Mouse (Mus musculus): ENCODE data around the gene Ptprk. TPM values are rescaled to one million over a fixed set of nuclear protein-coding genes. Genes with fewer than 3 reads are reported as not detected.

Ptprk gene
- polyA plus RNA-seq, 1 experiment from 2014 or later: 29.6 TPM

GRCm38 (mm10) chr10:28513601-28514000 is 439.0 kb downstream of the Ptprk start:
- no peaks in the 10 kb centered on the region for H3K9me3 ChIP-seq (ENCODE audit: control insufficient read depth, low read length)
- H3K27me3 ChIP-seq (ENCODE audit: control insufficient read depth, insufficient read depth, low read length): no peaks in the 10 kb centered on the region
- H3K4me2 ChIP-seq (replicated peaks; ENCODE audit: low read depth, low read length): no peak overlapping the region
- no peak overlapping the region for H3K9ac ChIP-seq (ENCODE audit: low read depth, low read length)
- no peaks in the 10 kb centered on the region for H3K36me3 ChIP-seq (ENCODE audit: control insufficient read depth, insufficient read depth, low read length)
- no peaks in the 10 kb centered on the region for H3K4me1 ChIP-seq (replicated peaks; ENCODE audit: control insufficient read depth, insufficient read depth, low read length)
- no peak for DNase-seq (ENCODE audit: low spot score)
- no peak overlapping the region for H3K27ac ChIP-seq (ENCODE audit: low read depth, low read length)
- ATAC-seq (ENCODE audit: low FRiP score): no peak
- WGBS: 90% methylated on average over 2 of the region's 2 CpGs
- no peak overlapping the region for H3K4me3 ChIP-seq (ENCODE audit: low read depth, low read length)

DNA sequence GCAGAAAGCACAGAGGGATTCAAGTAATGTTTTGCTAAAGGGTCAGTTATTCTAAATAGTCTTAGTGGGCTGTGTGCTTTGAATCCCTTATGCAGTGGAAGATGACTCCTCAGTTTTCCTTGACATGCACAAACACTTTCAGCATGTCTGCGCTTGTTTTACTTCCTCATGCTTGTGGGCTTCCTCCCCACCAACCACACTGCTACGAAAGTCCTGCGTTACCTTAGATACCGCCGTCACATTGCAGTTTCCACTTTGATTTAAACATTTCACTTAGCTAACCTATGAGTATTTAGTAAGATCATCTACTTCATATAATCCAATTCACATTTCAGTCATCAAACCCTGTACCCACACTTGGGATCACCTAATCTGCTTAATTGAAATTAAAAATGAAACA is 441.5 kb downstream of the Ptprk start:
- Histone ChIP-seq H3K27ac (ENCODE audit: low read depth, low read length) (no peak overlapping the region), H3K4me2 (replicated peaks; ENCODE audit: low read depth, low read length) (no peak overlapping the region), H3K36me3 (ENCODE audit: control insufficient read depth, insufficient read depth, low read length) (no peaks in the 10 kb centered on the region), H3K27me3 (ENCODE audit: control insufficient read depth, insufficient read depth, low read length) (no peaks in the 10 kb centered on the region), H3K4me1 (replicated peaks; ENCODE audit: control insufficient read depth, insufficient read depth, low read length) (no peaks in the 10 kb centered on the region), H3K9me3 (ENCODE audit: control insufficient read depth, low read length) (no peaks in the 10 kb centered on the region), H3K9ac (ENCODE audit: low read depth, low read length) (no peak overlapping the region), H3K4me3 (ENCODE audit: low read depth, low read length) (no peak overlapping the region)
- no peak for ATAC-seq (ENCODE audit: low FRiP score)
- no peak for DNase-seq (ENCODE audit: low spot score)
- WGBS: 90% methylated on average over 5 of the region's 5 CpGs

- Histone ChIP-seq H3K4me3 (ENCODE audit: low read depth, low read length) (no peak overlapping the region), H3K4me1 (replicated peaks; ENCODE audit: control insufficient read depth, insufficient read depth, low read length) (no peaks in the 10 kb centered on the region), H3K27me3 (ENCODE audit: control insufficient read depth, insufficient read depth, low read length) (no peaks in the 10 kb centered on the region), H3K9me3 (ENCODE audit: control insufficient read depth, low read length) (no peaks in the 10 kb centered on the region), H3K4me2 (replicated peaks; ENCODE audit: low read depth, low read length) (no peak overlapping the region), H3K36me3 (ENCODE audit: control insufficient read depth, insufficient read depth, low read length) (no peaks in the 10 kb centered on the region), H3K9ac (ENCODE audit: low read depth, low read length) (no peak overlapping the region), H3K27ac (ENCODE audit: low read depth, low read length) (no peak overlapping the region)
- no peak for ATAC-seq (ENCODE audit: low FRiP score)
- no peak for DNase-seq (ENCODE audit: low spot score)
- 82% methylated on average over 3 of the region's 3 CpGs for WGBS
These were observed 443.7 kb downstream of the Ptprk start for GRCm38 (mm10) chr10:28518297-28518696.

DNA sequence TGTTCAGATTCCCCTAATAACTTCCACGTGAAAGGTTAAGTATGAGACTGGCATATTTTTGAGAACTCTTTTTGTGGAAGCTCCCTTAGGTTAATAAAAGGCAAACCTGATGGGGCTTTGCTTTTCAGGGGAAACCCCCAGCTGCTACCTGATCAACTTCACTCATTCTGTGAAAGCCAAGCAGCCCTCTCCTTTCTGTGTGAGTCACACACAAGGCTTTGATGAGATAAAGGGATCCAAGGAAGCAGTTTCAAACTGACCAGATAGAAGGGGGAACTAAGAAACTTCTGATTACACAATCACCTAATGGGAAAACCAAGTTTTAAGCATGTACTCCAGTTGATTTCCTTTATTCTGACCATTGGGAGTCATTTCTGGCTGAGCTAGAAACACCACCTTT is 445.2 kb downstream of the Ptprk start:
- no peaks in the 10 kb centered on the region for H3K9me3 ChIP-seq (ENCODE audit: control insufficient read depth, low read length)
- no peak for ATAC-seq (ENCODE audit: low FRiP score)
- H3K9ac ChIP-seq (ENCODE audit: low read depth, low read length): no peak overlapping the region
- no peaks in the 10 kb centered on the region for H3K27me3 ChIP-seq (ENCODE audit: control insufficient read depth, insufficient read depth, low read length)
- no peaks in the 10 kb centered on the region for H3K4me1 ChIP-seq (replicated peaks; ENCODE audit: control insufficient read depth, insufficient read depth, low read length)
- H3K4me3 ChIP-seq (ENCODE audit: low read depth, low read length): no peak overlapping the region
- no peaks in the 10 kb centered on the region for H3K36me3 ChIP-seq (ENCODE audit: control insufficient read depth, insufficient read depth, low read length)
- H3K27ac ChIP-seq (ENCODE audit: low read depth, low read length): no peak overlapping the region
- DNase-seq (ENCODE audit: low spot score): no peak
- H3K4me2 ChIP-seq (replicated peaks; ENCODE audit: low read depth, low read length): no peak overlapping the region
- WGBS: 74% methylated on average over 1 of the region's 1 CpGs

GRCm38 (mm10) chr10:28523992-28524735 is 449.5 kb downstream of the Ptprk start:
- ATAC-seq (ENCODE audit: low FRiP score): no peak
- no peak overlapping the region for H3K4me2 ChIP-seq (replicated peaks; ENCODE audit: low read depth, low read length)

GRCm38 (mm10) chr10:28540595-28540994 is 466.0 kb downstream of the Ptprk start:
- DNase-seq (ENCODE audit: low spot score): no peak
- no peak overlapping the region for H3K4me3 ChIP-seq (ENCODE audit: low read depth, low read length)
- 78% methylated on average over 4 of the region's 4 CpGs for WGBS
- H3K27ac ChIP-seq (ENCODE audit: low read depth, low read length): no peak overlapping the region
- H3K9ac ChIP-seq (ENCODE audit: low read depth, low read length): no peak overlapping the region
- no peaks in the 10 kb centered on the region for H3K9me3 ChIP-seq (ENCODE audit: control insufficient read depth, low read length)
- no peaks in the 10 kb centered on the region for H3K27me3 ChIP-seq (ENCODE audit: control insufficient read depth, insufficient read depth, low read length)
- no peak for ATAC-seq (ENCODE audit: low FRiP score)
- no peak overlapping the region for H3K4me2 ChIP-seq (replicated peaks; ENCODE audit: low read depth, low read length)
- no peaks in the 10 kb centered on the region for H3K4me1 ChIP-seq (replicated peaks; ENCODE audit: control insufficient read depth, insufficient read depth, low read length)
- H3K36me3 ChIP-seq (ENCODE audit: control insufficient read depth, insufficient read depth, low read length): no peaks in the 10 kb centered on the region

More at GRCm38 (mm10) chr10:28523992-28524735, 449.5 kb downstream of the Ptprk start:
- Histone ChIP-seq H3K27ac (ENCODE audit: low read depth, low read length) (no peak overlapping the region), H3K4me1 (replicated peaks; ENCODE audit: control insufficient read depth, insufficient read depth, low read length) (no peaks in the 10 kb centered on the region), H3K27me3 (ENCODE audit: control insufficient read depth, insufficient read depth, low read length) (no peaks in the 10 kb centered on the region), H3K36me3 (ENCODE audit: control insufficient read depth, insufficient read depth, low read length) (no peaks in the 10 kb centered on the region), H3K9me3 (ENCODE audit: control insufficient read depth, low read length) (no peaks in the 10 kb centered on the region), H3K4me3 (ENCODE audit: low read depth, low read length) (no peak overlapping the region), H3K9ac (ENCODE audit: low read depth, low read length) (no peak overlapping the region)
- DNase-seq (ENCODE audit: low spot score): no peak
- WGBS: 78% methylated on average over 14 of the region's 14 CpGs

DNA sequence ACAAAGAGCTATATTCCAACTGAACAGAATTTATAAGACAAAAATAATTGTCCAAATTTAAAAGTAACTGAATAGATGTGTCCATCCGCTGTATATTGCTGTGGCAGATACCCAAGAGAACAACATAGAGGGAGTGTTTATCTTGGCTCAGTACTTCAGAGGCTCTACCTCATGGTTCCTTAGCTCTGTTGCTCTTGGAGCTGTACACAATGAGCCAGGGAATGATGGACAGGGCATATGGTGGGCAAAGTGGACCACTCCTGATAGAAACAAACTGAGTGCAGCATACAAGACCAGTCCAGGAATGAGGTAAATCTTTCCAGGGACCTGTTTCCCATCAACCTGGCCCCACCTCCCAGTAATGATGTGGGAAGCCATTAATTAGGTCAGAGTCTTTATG is 468.1 kb downstream of the Ptprk start:
- H3K9me3 ChIP-seq (ENCODE audit: control insufficient read depth, low read length): no peaks in the 10 kb centered on the region
- no peak overlapping the region for H3K9ac ChIP-seq (ENCODE audit: low read depth, low read length)
- no peaks in the 10 kb centered on the region for H3K27me3 ChIP-seq (ENCODE audit: control insufficient read depth, insufficient read depth, low read length)
- no peaks in the 10 kb centered on the region for H3K36me3 ChIP-seq (ENCODE audit: control insufficient read depth, insufficient read depth, low read length)
- H3K4me2 ChIP-seq (replicated peaks; ENCODE audit: low read depth, low read length): no peak overlapping the region
- H3K4me1 ChIP-seq (replicated peaks; ENCODE audit: control insufficient read depth, insufficient read depth, low read length): no peaks in the 10 kb centered on the region
- ATAC-seq (ENCODE audit: low FRiP score) (no peak), DNase-seq (ENCODE audit: low spot score) (no peak)
- H3K4me3 ChIP-seq (ENCODE audit: low read depth, low read length): no peak overlapping the region
- H3K27ac ChIP-seq (ENCODE audit: low read depth, low read length): no peak overlapping the region
- 100% methylated on average over 1 of the region's 1 CpGs for WGBS

GRCm38 (mm10) chr10:28550549-28550948 is 475.9 kb downstream of the Ptprk start:
- ATAC-seq (ENCODE audit: low FRiP score) (no peak), DNase-seq (ENCODE audit: low spot score) (no peak)
- Histone ChIP-seq H3K4me1 (replicated peaks; ENCODE audit: control insufficient read depth, insufficient read depth, low read length) (no peaks in the 10 kb centered on the region), H3K4me2 (replicated peaks; ENCODE audit: low read depth, low read length) (no peak overlapping the region), H3K36me3 (ENCODE audit: control insufficient read depth, insufficient read depth, low read length) (no peaks in the 10 kb centered on the region), H3K9ac (ENCODE audit: low read depth, low read length) (no peak overlapping the region), H3K9me3 (ENCODE audit: control insufficient read depth, low read length) (no peaks in the 10 kb centered on the region), H3K27me3 (ENCODE audit: control insufficient read depth, insufficient read depth, low read length) (no peaks in the 10 kb centered on the region), H3K27ac (ENCODE audit: low read depth, low read length) (no peak overlapping the region), H3K4me3 (ENCODE audit: low read depth, low read length) (no peak overlapping the region)
- WGBS: 56% methylated on average over 4 of the region's 4 CpGs

GRCm38 (mm10) chr10:28552068-28552467 is 477.4 kb downstream of the Ptprk start:
- 90% methylated on average over 2 of the region's 2 CpGs for WGBS
- Histone ChIP-seq H3K4me3 (ENCODE audit: low read depth, low read length) (no peak overlapping the region), H3K27ac (ENCODE audit: low read depth, low read length) (no peak overlapping the region), H3K27me3 (ENCODE audit: control insufficient read depth, insufficient read depth, low read length) (no peaks in the 10 kb centered on the region), H3K36me3 (ENCODE audit: control insufficient read depth, insufficient read depth, low read length) (no peaks in the 10 kb centered on the region), H3K4me2 (replicated peaks; ENCODE audit: low read depth, low read length) (no peak overlapping the region), H3K9me3 (ENCODE audit: control insufficient read depth, low read length) (no peaks in the 10 kb centered on the region), H3K9ac (ENCODE audit: low read depth, low read length) (no peak overlapping the region), H3K4me1 (replicated peaks; ENCODE audit: control insufficient read depth, insufficient read depth, low read length) (no peaks in the 10 kb centered on the region)
- DNase-seq (ENCODE audit: low spot score) (no peak), ATAC-seq (ENCODE audit: low FRiP score) (no peak)

Data from hindbrain, embryonic 11.5 days (tissue).